Mouse (Mus musculus) lung, embryonic 16.5 days (tissue): ENCODE measurements around the gene Nenf. TPM values are rescaled to one million over a fixed set of nuclear protein-coding genes. Genes with fewer than 3 reads are reported as not detected.
A peak's percentile ranks its signal among the peaks of the same experiment; 100 is the strongest.

Experiments used
- ATAC-seq: fragments of 200-750 bp; cut with Nextera tagmentation; 2 replicates; pipeline ENCODE4 v1.8.0; 2017; ENCODE audit warnings: low read depth, mild to moderate bottlenecking, moderate library complexity
- H3K27ac ChIP-seq: fragments of 300-500 bp; sonication (generic); 2 replicates; pipeline ENCODE4 v1.5.1; 2014; ENCODE audit warnings: mild to moderate bottlenecking, control low read depth, low read length
- H3K27me3 ChIP-seq: fragments of 300-500 bp; sonication (generic); 2 replicates; pipeline ENCODE4 v1.6.1; 2014; ENCODE audit warnings: low read depth, low read length, mixed read lengths; ENCODE audit not compliant: control insufficient read depth, insufficient read depth
- H3K36me3 ChIP-seq: fragments of 300-500 bp; sonication (generic); 2 replicates; pipeline ENCODE4 v1.6.1; 2014; ENCODE audit warnings: low read length; ENCODE audit not compliant: control insufficient read depth, insufficient read depth
- H3K4me1 ChIP-seq: fragments of 300-500 bp; sonication (generic); replicated peaks from 2 replicates; pipeline ENCODE4 v1.6.1; 2014; ENCODE audit warnings: low read length, mixed read lengths; ENCODE audit not compliant: control insufficient read depth, insufficient read depth
- H3K4me2 ChIP-seq: fragments of 300-500 bp; sonication (generic); 2 replicates; pipeline ENCODE4 v1.6.1; 2014; ENCODE audit warnings: low read depth, low read length, control low read depth
- H3K4me3 ChIP-seq: fragments of 300-500 bp; sonication (generic); 2 replicates; pipeline ENCODE4 v1.5.1; 2014; ENCODE audit warnings: mild to moderate bottlenecking, low read length, control low read depth
- H3K9ac ChIP-seq: fragments of 300-500 bp; sonication (generic); 2 replicates; pipeline ENCODE4 v1.6.1; 2014; ENCODE audit warnings: low read length, control low read depth
- H3K9me3 ChIP-seq: fragments of 300-500 bp; sonication (generic); 2 replicates; pipeline ENCODE4 v1.6.1; 2016; ENCODE audit warnings: low read length; ENCODE audit not compliant: control insufficient read depth
- WGBS: fragments of 180-500 bp; shearing (Covaris S2); extraction: QIAGEN DNeasy Blood & Tissue Kit; methylation state at CpG from one replicate; pipeline ENCODE4 v1.1.7; 2014; 5-methylcytosine and 5-hydroxymethylcytosine counted together
- polyA plus RNA-seq: library from polyadenylated mRNA; unstranded; fragments of >200 nt; fragmentation: Nextera tagmentation; extraction: Ambion mirVana; gene quantifications from 2 replicates; pipeline ENCODE4 v1.2.1, GENCODE M21; 2015

Nenf gene
- polyA plus RNA-seq, 1 experiment from 2014 or later, result 107 TPM

GRCm38 (mm10) chr1:191311296-191311898, 6.6 kb downstream of the Nenf start:
- peaks cover 5% of the 10 kb centered on the region for H3K4me1 ChIP-seq
- no peak for ATAC-seq
- H3K4me2 ChIP-seq, result no peak overlapping the region
- H3K27ac ChIP-seq, result no peak overlapping the region
- no peaks in the 10 kb centered on the region for H3K27me3 ChIP-seq
- no peaks in the 10 kb centered on the region for H3K9me3 ChIP-seq
- H3K9ac ChIP-seq, result no peak overlapping the region
- 74% methylated on average over 4 of the region's 4 CpGs for WGBS
- peaks cover 2% of the 10 kb centered on the region; the same call in 1 of the 2 replicates for H3K36me3 ChIP-seq
- no peak overlapping the region for H3K4me3 ChIP-seq

DNA sequence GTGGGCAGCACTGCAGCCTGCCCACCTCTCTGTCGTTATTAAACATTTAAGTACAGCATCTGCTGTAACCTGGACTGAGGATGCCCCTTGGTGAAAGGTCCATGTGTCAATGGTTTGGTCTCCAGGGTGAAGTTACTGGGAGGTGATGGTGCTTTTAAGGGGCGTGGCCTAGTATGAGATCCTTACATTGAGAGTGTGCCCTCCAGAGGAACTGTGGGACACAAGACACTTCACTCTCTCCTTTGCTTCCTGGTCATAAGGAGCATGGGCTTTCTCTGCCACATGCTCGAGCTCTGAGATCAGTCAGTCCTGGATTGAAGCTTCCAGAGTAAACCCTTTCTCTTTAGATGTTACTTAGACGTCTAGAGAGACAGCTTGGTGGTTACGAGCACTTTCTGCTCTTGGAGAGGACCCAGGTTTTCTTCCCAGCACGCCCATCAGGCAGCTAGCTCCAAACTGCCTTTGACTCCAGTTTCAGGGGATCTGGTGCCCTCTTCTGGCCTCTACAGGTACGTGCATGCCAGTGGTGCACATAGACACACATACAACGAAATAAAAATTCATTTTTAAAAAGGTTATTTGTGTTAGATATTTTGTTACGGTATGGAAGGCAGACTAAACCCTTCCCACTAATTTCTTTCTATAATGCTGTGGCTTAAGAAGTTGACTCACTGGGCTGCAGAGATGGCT, 10.1 kb downstream of the Nenf start:
- no peak overlapping the region for H3K9ac ChIP-seq
- no peaks in the 10 kb centered on the region; the same call in 1 of the 2 replicates for H3K4me1 ChIP-seq
- no peaks in the 10 kb centered on the region for H3K27me3 ChIP-seq
- no peaks in the 10 kb centered on the region for H3K9me3 ChIP-seq
- no peak overlapping the region for H3K4me2 ChIP-seq
- H3K36me3 ChIP-seq, result peaks cover 2% of the 10 kb centered on the region; the same call in 1 of the 2 replicates
- no peak for ATAC-seq
- WGBS, result 81% methylated on average over 9 of the region's 9 CpGs
- H3K4me3 ChIP-seq, result no peak overlapping the region
- no peak overlapping the region for H3K27ac ChIP-seq

- Histone ChIP-seq H3K27ac (no peak overlapping the region), H3K27me3 (no peaks in the 10 kb centered on the region), H3K9ac (no peak overlapping the region), H3K4me1 (no peaks in the 10 kb centered on the region; the same call in 1 of the 2 replicates), H3K9me3 (no peaks in the 10 kb centered on the region), H3K4me3 (no peak overlapping the region), H3K4me2 (no peak overlapping the region), H3K36me3 (peaks cover 2% of the 10 kb centered on the region; the same call in 1 of the 2 replicates)
- ATAC-seq, result no peak
- WGBS, result 85% methylated on average over 9 of the region's 9 CpGs
Observed at GRCm38 (mm10) chr1:191306316-191306715, 11.7 kb downstream of the Nenf start.

GRCm38 (mm10) chr1:191305610-191306009, 12.4 kb downstream of the Nenf start:
- WGBS, result 71% methylated on average over 7 of the region's 7 CpGs
- Histone ChIP-seq H3K9me3 (no peaks in the 10 kb centered on the region), H3K27me3 (no peaks in the 10 kb centered on the region), H3K4me2 (no peak overlapping the region), H3K36me3 (peaks cover 2% of the 10 kb centered on the region; the same call in 1 of the 2 replicates), H3K4me3 (no peak overlapping the region), H3K27ac (no peak overlapping the region), H3K4me1 (no peaks in the 10 kb centered on the region; the same call in 1 of the 2 replicates), H3K9ac (no peak overlapping the region)
- no peak for ATAC-seq

- Histone ChIP-seq H3K9ac (no peak overlapping the region), H3K36me3 (peaks cover 2% of the 10 kb centered on the region; the same call in 1 of the 2 replicates), H3K27ac (peak overlapping the region; percentile 32; the same call in 1 of the 2 replicates), H3K9me3 (no peaks in the 10 kb centered on the region), H3K4me2 (no peak overlapping the region), H3K27me3 (no peaks in the 10 kb centered on the region), H3K4me1 (no peaks in the 10 kb centered on the region; the same call in 1 of the 2 replicates), H3K4me3 (no peak overlapping the region)
- 63% methylated on average over 6 of the region's 6 CpGs for WGBS
- ATAC-seq, result no peak
Observed at GRCm38 (mm10) chr1:191304216-191304615, 13.8 kb downstream of the Nenf start.

DNA sequence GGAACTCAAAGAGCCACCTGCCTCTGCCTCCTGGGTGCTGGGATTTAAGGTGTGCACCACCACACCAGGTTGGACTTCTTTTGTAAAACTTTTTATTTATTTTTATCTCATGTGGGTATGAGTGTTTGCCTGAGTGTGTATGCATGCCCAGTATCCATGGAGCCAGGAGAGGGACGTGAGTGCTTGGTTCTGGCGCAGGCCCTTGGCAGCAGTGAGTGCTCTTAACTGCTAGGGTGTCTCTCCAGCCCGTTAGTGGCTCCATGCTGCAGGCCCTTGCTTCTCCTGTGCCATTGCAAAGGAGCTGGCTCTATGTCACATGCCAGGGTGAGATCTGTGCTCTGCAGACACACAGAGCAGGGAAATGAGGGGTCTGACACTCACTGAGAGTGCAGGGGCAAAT, 14.3 kb downstream of the Nenf start:
- H3K4me1 ChIP-seq, result no peaks in the 10 kb centered on the region; the same call in 1 of the 2 replicates
- H3K9ac ChIP-seq, result no peak overlapping the region
- H3K4me3 ChIP-seq, result no peak overlapping the region
- peak overlapping the region; percentile 32; the same call in 1 of the 2 replicates for H3K27ac ChIP-seq
- H3K27me3 ChIP-seq, result no peaks in the 10 kb centered on the region
- peak; percentile 81 for ATAC-seq
- 41% methylated on average over 3 of the region's 3 CpGs for WGBS
- peaks cover 2% of the 10 kb centered on the region; the same call in 1 of the 2 replicates for H3K36me3 ChIP-seq
- H3K4me2 ChIP-seq, result no peak overlapping the region
- no peaks in the 10 kb centered on the region for H3K9me3 ChIP-seq

GRCm38 (mm10) chr1:191301903-191302302, 16.1 kb downstream of the Nenf start:
- no peaks in the 10 kb centered on the region for H3K9me3 ChIP-seq
- 28% methylated on average over 4 of the region's 4 CpGs for WGBS
- no peak overlapping the region for H3K4me3 ChIP-seq
- no peak overlapping the region for H3K4me2 ChIP-seq
- no peaks in the 10 kb centered on the region for H3K27me3 ChIP-seq
- H3K9ac ChIP-seq, result no peak overlapping the region
- no peak overlapping the region for H3K27ac ChIP-seq
- no peaks in the 10 kb centered on the region for H3K36me3 ChIP-seq
- no peaks in the 10 kb centered on the region; the same call in 1 of the 2 replicates for H3K4me1 ChIP-seq
- ATAC-seq, result no peak

GRCm38 (mm10) chr1:191299215-191299942, 18.6 kb downstream of the Nenf start:
- H3K36me3 ChIP-seq, result no peaks in the 10 kb centered on the region

GRCm38 (mm10) chr1:191298304-191298703, 19.7 kb downstream of the Nenf start:
- 80% methylated on average over 4 of the region's 4 CpGs for WGBS
- H3K9ac ChIP-seq, result no peak overlapping the region
- no peak for ATAC-seq
- H3K4me3 ChIP-seq, result no peak overlapping the region
- no peaks in the 10 kb centered on the region for H3K9me3 ChIP-seq
- H3K4me2 ChIP-seq, result no peak overlapping the region
- no peaks in the 10 kb centered on the region for H3K27me3 ChIP-seq
- peaks cover 5% of the 10 kb centered on the region; the same call in 1 of the 2 replicates for H3K4me1 ChIP-seq
- no peak overlapping the region for H3K27ac ChIP-seq
- H3K36me3 ChIP-seq, result no peaks in the 10 kb centered on the region

More at GRCm38 (mm10) chr1:191299215-191299942, 18.6 kb downstream of the Nenf start:
- H3K4me1 ChIP-seq, result peaks cover 5% of the 10 kb centered on the region; the same call in 1 of the 2 replicates
- 51% methylated on average over 11 of the region's 11 CpGs for WGBS
- ATAC-seq, result no peak
- no peak overlapping the region for H3K9ac ChIP-seq
- H3K27ac ChIP-seq, result no peak overlapping the region
- H3K4me3 ChIP-seq, result no peak overlapping the region
- no peak overlapping the region for H3K4me2 ChIP-seq
- no peaks in the 10 kb centered on the region for H3K9me3 ChIP-seq
- no peaks in the 10 kb centered on the region for H3K27me3 ChIP-seq
